Mouse (Mus musculus): Measurements from ENCODE around the gene Adam4. TPM values are rescaled to one million over a fixed set of nuclear protein-coding genes. Genes with fewer than 3 reads are reported as not detected.
"Not testable (repeated sequence)": the region's sequence is repeated elsewhere in the genome, so short reads cannot be mapped to it uniquely, and the experiment has no call there.

Gene Adam4
- 1.2 and 1.5 TPM in 2 replicates for total RNA-seq (2014; rRNA removed)
- 0.10 and 0.13 TPM in 2 replicates for polyA plus RNA-seq (2015; fragmentation: Nextera tagmentation; extraction: Ambion mirVana)

- 87% methylated on average over 1 of the region's 1 CpGs for WGBS
- no peaks in the 10 kb centered on the region; the same call in 1 of the 2 replicates for H3K36me3 ChIP-seq (ENCODE audit: insufficient read depth)
- DNase-seq (no peak), ATAC-seq (no peak)
- no peak within 1 kb of the TSS for H3K27ac ChIP-seq (ENCODE audit: low read depth, low read length)
- no peak within 1 kb of the TSS for H3K4me3 ChIP-seq (ENCODE audit: low read depth, low read length)
- no peak within 1 kb of the TSS for H3K9ac ChIP-seq
- TF ChIP-seq CTCF (IDR thresholded peaks at IDR 0.05; ENCODE audit: low read depth), result no peak
- 0 out of 2 replicates have a peak, but pooled peaks cover 3% of the 10 kb centered on the region for H3K9me3 ChIP-seq (ENCODE audit: low read length)
- H3K4me2 ChIP-seq (ENCODE audit: low read depth), result no peak within 1 kb of the TSS
- no peaks in the 10 kb centered on the region for H3K4me1 ChIP-seq (ENCODE audit: insufficient read depth)
- no peaks in the 10 kb centered on the region for H3K27me3 ChIP-seq (ENCODE audit: insufficient read depth, low read length)
Observed at GRCm38 (mm10) chr12:81421846-81422245, at the start of gene Adam4. Adam4 (minus strand) TSS chr12:81421946.

GRCm38 (mm10) chr12:81459051-81459450, 37.3 kb upstream of the Adam4 start:
- H3K4me3 ChIP-seq (ENCODE audit: low read depth, low read length); H3K9ac ChIP-seq; H3K4me2 ChIP-seq (ENCODE audit: low read depth); H3K9me3 ChIP-seq (ENCODE audit: low read length); ATAC-seq; DNase-seq; H3K36me3 ChIP-seq (ENCODE audit: insufficient read depth); H3K27ac ChIP-seq (ENCODE audit: low read depth, low read length); H3K27me3 ChIP-seq (ENCODE audit: insufficient read depth, low read length); H3K4me1 ChIP-seq (ENCODE audit: insufficient read depth): not testable (repeated sequence)
- 98% methylated on average over 7 of the region's 7 CpGs for WGBS

GRCm38 (mm10) chr12:81438985-81439384, 17.2 kb upstream of the Adam4 start:
- not testable (repeated sequence) for H3K36me3 ChIP-seq (ENCODE audit: insufficient read depth); H3K4me2 ChIP-seq (ENCODE audit: low read depth); H3K4me3 ChIP-seq (ENCODE audit: low read depth, low read length); H3K27me3 ChIP-seq (ENCODE audit: insufficient read depth, low read length); H3K27ac ChIP-seq (ENCODE audit: low read depth, low read length); ATAC-seq; H3K4me1 ChIP-seq (ENCODE audit: insufficient read depth); H3K9ac ChIP-seq; DNase-seq; H3K9me3 ChIP-seq (ENCODE audit: low read length)
- WGBS, result 97% methylated on average over 9 of the region's 9 CpGs

GRCm38 (mm10) chr12:81434778-81435177, 13.0 kb upstream of the Adam4 start:
- not testable (repeated sequence) for H3K27me3 ChIP-seq (ENCODE audit: insufficient read depth, low read length); H3K4me1 ChIP-seq (ENCODE audit: insufficient read depth); H3K36me3 ChIP-seq (ENCODE audit: insufficient read depth); H3K4me2 ChIP-seq (ENCODE audit: low read depth); ATAC-seq; H3K9ac ChIP-seq; H3K27ac ChIP-seq (ENCODE audit: low read depth, low read length); H3K9me3 ChIP-seq (ENCODE audit: low read length); H3K4me3 ChIP-seq (ENCODE audit: low read depth, low read length); DNase-seq
- WGBS, result 97% methylated on average over 2 of the region's 2 CpGs

GRCm38 (mm10) chr12:81413211-81413610, 8.5 kb downstream of the Adam4 start:
- Histone ChIP-seq H3K4me2 (ENCODE audit: low read depth) (no peak overlapping the region), H3K4me3 (ENCODE audit: low read depth, low read length) (no peak overlapping the region), H3K27me3 (ENCODE audit: insufficient read depth, low read length) (no peaks in the 10 kb centered on the region), H3K27ac (ENCODE audit: low read depth, low read length) (no peak overlapping the region), H3K4me1 (ENCODE audit: insufficient read depth) (no peaks in the 10 kb centered on the region), H3K9me3 (ENCODE audit: low read length) (no peaks in the 10 kb centered on the region), H3K9ac (no peak overlapping the region), H3K36me3 (ENCODE audit: insufficient read depth) (no peaks in the 10 kb centered on the region)
- ATAC-seq, result no peak
- 73% methylated on average over 3 of the region's 3 CpGs for WGBS
- no peak for DNase-seq
- TF ChIP-seq CTCF (IDR thresholded peaks at IDR 0.05; ENCODE audit: low read depth), result no peak

GRCm38 (mm10) chr12:81408966-81409365, 12.8 kb downstream of the Adam4 start:
- H3K36me3 ChIP-seq (ENCODE audit: insufficient read depth), result no peaks in the 10 kb centered on the region
- no peaks in the 10 kb centered on the region for H3K27me3 ChIP-seq (ENCODE audit: insufficient read depth, low read length)
- WGBS, result 84% methylated on average over 3 of the region's 3 CpGs
- H3K9me3 ChIP-seq (ENCODE audit: low read length), result no peaks in the 10 kb centered on the region
- H3K4me1 ChIP-seq (ENCODE audit: insufficient read depth), result no peaks in the 10 kb centered on the region
- no peak overlapping the region for H3K4me2 ChIP-seq (ENCODE audit: low read depth)
- ATAC-seq, result no peak
- TF ChIP-seq CTCF (IDR thresholded peaks at IDR 0.05; ENCODE audit: low read depth), result no peak
- DNase-seq, result no peak
- no peak overlapping the region for H3K9ac ChIP-seq
- no peak overlapping the region for H3K27ac ChIP-seq (ENCODE audit: low read depth, low read length)
- H3K4me3 ChIP-seq (ENCODE audit: low read depth, low read length), result no peak overlapping the region

- H3K4me3 ChIP-seq (ENCODE audit: low read depth, low read length), result no peak overlapping the region
- no peaks in the 10 kb centered on the region; the same call in 1 of the 2 replicates for H3K36me3 ChIP-seq (ENCODE audit: insufficient read depth)
- H3K9ac ChIP-seq, result no peak overlapping the region
- no peaks in the 10 kb centered on the region for H3K27me3 ChIP-seq (ENCODE audit: insufficient read depth, low read length)
- H3K4me2 ChIP-seq (ENCODE audit: low read depth), result no peak overlapping the region
- H3K9me3 ChIP-seq (ENCODE audit: low read length), result no peaks in the 10 kb centered on the region
- ATAC-seq, result peak; percentile 69
- no peak overlapping the region for H3K27ac ChIP-seq (ENCODE audit: low read depth, low read length)
- no peaks in the 10 kb centered on the region for H3K4me1 ChIP-seq (ENCODE audit: insufficient read depth)
- peak; percentile 85 for DNase-seq
- WGBS, result 15% methylated on average over 1 of the region's 1 CpGs
- TF ChIP-seq CTCF (IDR thresholded peaks at IDR 0.05; ENCODE audit: low read depth), result peak; percentile 98
Observed at GRCm38 (mm10) chr12:81402187-81402586, 19.6 kb downstream of the Adam4 start.

GRCm38 (mm10) chr12:81379364-81379763, 42.4 kb downstream of the Adam4 start, which contains the start of gene Gm4787:
Gm4787 (minus strand) TSS chr12:81379464.
- H3K4me2 ChIP-seq (ENCODE audit: low read depth); H3K4me3 ChIP-seq (ENCODE audit: low read depth, low read length); H3K9ac ChIP-seq; H3K27me3 ChIP-seq (ENCODE audit: insufficient read depth, low read length); ATAC-seq; H3K36me3 ChIP-seq (ENCODE audit: insufficient read depth); H3K27ac ChIP-seq (ENCODE audit: low read depth, low read length); H3K4me1 ChIP-seq (ENCODE audit: insufficient read depth); H3K9me3 ChIP-seq (ENCODE audit: low read length); DNase-seq: not testable (repeated sequence)
- 79% methylated on average over 1 of the region's 1 CpGs for WGBS

Other genes starting within 250 kb of the Adam4 start
- 27.9 and 38.7 TPM in 2 replicates for gene Slc8a3, start 88.8 kb downstream of the Adam4 start, total RNA-seq (2014; rRNA removed)
- 5.7 and 10.5 TPM in 2 replicates for gene Slc8a3, start 88.8 kb downstream of the Adam4 start, polyA plus RNA-seq (2015; fragmentation: Nextera tagmentation; extraction: Ambion mirVana)
- gene Gm4787, start 42.5 kb downstream of the Adam4 start, total RNA-seq (2014; rRNA removed), result 0.69 and 1.9 TPM in 2 replicates
- 0.06 TPM in 1 of 2 replicates, not detected in the other for gene Gm4787, start 42.5 kb downstream of the Adam4 start, polyA plus RNA-seq (2015; fragmentation: Nextera tagmentation; extraction: Ambion mirVana)
- 61.3 and 71.2 TPM in 2 replicates for gene Cox16, start 63.2 kb upstream of the Adam4 start, total RNA-seq (2014; rRNA removed)
- 126 and 149 TPM in 2 replicates for gene Cox16, start 63.2 kb upstream of the Adam4 start, polyA plus RNA-seq (2015; fragmentation: Nextera tagmentation; extraction: Ambion mirVana)
- 30.2 and 34.7 TPM in 2 replicates for gene Gm20498, start 111.0 kb upstream of the Adam4 start, total RNA-seq (2014; rRNA removed)
- gene Gm20498, start 111.0 kb upstream of the Adam4 start, polyA plus RNA-seq (2015; fragmentation: Nextera tagmentation; extraction: Ambion mirVana), result 39.2 and 39.7 TPM in 2 replicates
- 20.4 and 22.5 TPM in 2 replicates for gene Synj2bp, start 111.0 kb upstream of the Adam4 start, total RNA-seq (2014; rRNA removed)
- 8.5 and 16.3 TPM in 2 replicates for gene Synj2bp, start 111.0 kb upstream of the Adam4 start, polyA plus RNA-seq (2015; fragmentation: Nextera tagmentation; extraction: Ambion mirVana)
- 1.2 and 1.4 TPM in 2 replicates for gene Adam21, start 146.5 kb upstream of the Adam4 start, total RNA-seq (2014; rRNA removed)
- gene Adam21, start 146.5 kb upstream of the Adam4 start, polyA plus RNA-seq (2015; fragmentation: Nextera tagmentation; extraction: Ambion mirVana), result 0.31 and 0.38 TPM in 2 replicates
- 33.9 and 43.2 TPM in 2 replicates for gene Med6, start 173.1 kb upstream of the Adam4 start, total RNA-seq (2014; rRNA removed)
- 34.6 and 39.3 TPM in 2 replicates for gene Med6, start 173.1 kb upstream of the Adam4 start, polyA plus RNA-seq (2015; fragmentation: Nextera tagmentation; extraction: Ambion mirVana)
- gene Ttc9, start 209.3 kb upstream of the Adam4 start, total RNA-seq (2014; rRNA removed), result 54.6 and 64.0 TPM in 2 replicates
- gene Ttc9, start 209.3 kb upstream of the Adam4 start, polyA plus RNA-seq (2015; fragmentation: Nextera tagmentation; extraction: Ambion mirVana), result 18.7 and 19.5 TPM in 2 replicates